Mouse (Mus musculus) neural tube, embryonic 14.5 days (tissue): ENCODE measurements at regions not wholly inside any gene's neighbourhood (a gene's known extent, or its start where the extent isn't known, plus 50 kb on each side); places are given as distances from the start of the nearest gene placed in this dataset.

Experiments
- ATAC-seq: fragments of 200-750 bp; cut with Nextera tagmentation; 2 replicates; pipeline ENCODE4 v1.8.0; 2017; ENCODE audit warnings: low read depth, mild to moderate bottlenecking, moderate TSS enrichment, moderate library complexity
- H3K27ac ChIP-seq: fragments of 300-500 bp; sonication (generic); 2 replicates; pipeline ENCODE4 v1.5.1; 2014; ENCODE audit warnings: low read depth, mild to moderate bottlenecking, control low read depth, low read length, moderate library complexity, mixed read lengths
- H3K27me3 ChIP-seq: fragments of 300-500 bp; sonication (generic); 2 replicates; pipeline ENCODE4 v1.6.1; 2014; ENCODE audit warnings: low read length; ENCODE audit not compliant: control insufficient read depth, insufficient read depth
- H3K36me3 ChIP-seq: fragments of 300-500 bp; sonication (generic); 2 replicates; pipeline ENCODE4 v1.6.1; 2014; ENCODE audit warnings: low read length, mixed read lengths; ENCODE audit not compliant: control insufficient read depth, insufficient read depth
- H3K4me1 ChIP-seq: fragments of 300-500 bp; sonication (generic); 2 replicates; pipeline ENCODE4 v1.6.1; 2014; ENCODE audit warnings: low read length; ENCODE audit not compliant: control insufficient read depth, insufficient read depth
- H3K4me2 ChIP-seq: fragments of 300-500 bp; sonication (generic); 2 replicates; pipeline ENCODE4 v1.6.1; 2014; ENCODE audit warnings: mild to moderate bottlenecking, low read depth, low read length, control low read depth
- H3K4me3 ChIP-seq: fragments of 300-500 bp; sonication (generic); 2 replicates; pipeline ENCODE4 v1.5.1; 2014; ENCODE audit warnings: low read depth, low read length, control low read depth, mixed read lengths
- H3K9ac ChIP-seq: fragments of 300-500 bp; sonication (generic); replicated peaks from 2 replicates; pipeline ENCODE4 v1.6.1; 2014; ENCODE audit warnings: low read depth, mild to moderate bottlenecking, control low read depth, low read length, mixed read lengths
- H3K9me3 ChIP-seq: fragments of 300-500 bp; sonication (generic); 2 replicates; pipeline ENCODE4 v1.6.1; 2016; ENCODE audit warnings: low read length; ENCODE audit not compliant: control insufficient read depth
- WGBS: fragments of 180-500 bp; shearing (Covaris S2); extraction: QIAGEN DNeasy Blood & Tissue Kit; methylation state at CpG from one replicate; pipeline ENCODE4 v1.1.7; 2014; 5-methylcytosine and 5-hydroxymethylcytosine counted together

DNA sequence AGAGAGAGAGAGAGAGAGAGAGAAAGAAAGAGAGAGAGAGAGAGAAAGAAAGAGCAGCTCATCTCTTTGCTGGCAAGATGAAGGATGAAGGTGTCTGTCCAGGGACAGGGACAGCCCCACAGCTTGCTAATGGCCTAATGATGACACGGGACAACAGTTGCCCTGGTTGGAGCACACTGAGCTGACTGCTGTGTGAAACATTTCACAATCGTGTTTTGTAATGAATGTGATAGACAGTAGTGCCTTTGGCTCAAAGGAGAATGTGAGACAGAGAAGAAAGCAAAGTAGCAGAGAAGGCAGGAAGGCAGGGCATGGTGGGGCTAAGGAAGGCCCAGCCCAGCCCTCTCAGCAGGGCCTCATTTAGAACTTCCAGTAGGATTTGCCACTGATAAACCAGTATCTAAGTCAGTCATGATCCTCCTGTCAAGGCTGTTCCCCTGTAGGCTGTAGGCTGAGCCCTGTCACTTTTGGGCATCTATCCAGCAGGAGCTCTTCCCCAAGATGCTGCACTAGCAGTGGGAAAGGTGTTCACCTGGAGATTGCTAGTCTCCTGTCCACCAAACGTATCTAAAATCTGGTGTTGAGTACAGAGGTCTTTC is 54.2 kb upstream of the Irs2 start:
- Histone ChIP-seq H3K4me2 (no peak overlapping the region), H3K4me3 (no peak overlapping the region), H3K27ac (no peak overlapping the region), H3K9me3 (no peaks in the 10 kb centered on the region), H3K4me1 (no peaks in the 10 kb centered on the region), H3K9ac (no peak overlapping the region), H3K27me3 (no peaks in the 10 kb centered on the region), H3K36me3 (no peaks in the 10 kb centered on the region)
- ATAC-seq: no peak
- WGBS: 59% methylated on average over 3 of the region's 3 CpGs

DNA sequence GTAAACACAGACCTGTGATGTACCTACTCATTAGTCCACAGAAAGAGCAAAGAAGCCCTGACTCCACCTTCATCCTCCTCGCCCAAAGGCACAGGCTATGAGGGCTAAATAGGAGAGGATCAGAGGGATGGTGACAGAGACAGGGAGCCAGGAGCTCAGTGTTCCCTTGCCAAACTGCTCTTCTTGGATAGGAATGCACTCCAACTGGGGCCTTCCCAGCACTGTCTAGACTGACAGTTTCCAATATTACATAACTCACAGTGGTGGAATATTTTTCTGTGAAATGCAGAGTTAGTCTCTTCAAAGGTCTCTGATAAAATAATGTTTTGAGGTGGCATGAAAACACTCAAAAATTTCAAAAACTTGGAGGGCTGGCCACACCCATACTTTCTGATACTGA is 53.5 kb upstream of the Irs2 start:
- Histone ChIP-seq H3K27me3 (no peaks in the 10 kb centered on the region), H3K27ac (no peak overlapping the region), H3K36me3 (no peaks in the 10 kb centered on the region), H3K4me3 (no peak overlapping the region), H3K9ac (no peak overlapping the region), H3K9me3 (no peaks in the 10 kb centered on the region), H3K4me1 (no peaks in the 10 kb centered on the region), H3K4me2 (no peak overlapping the region)
- ATAC-seq: no peak
- WGBS: 68% methylated on average over 1 of the region's 1 CpGs

- Histone ChIP-seq H3K27me3 (no peaks in the 10 kb centered on the region), H3K9me3 (no peaks in the 10 kb centered on the region), H3K4me1 (no peaks in the 10 kb centered on the region), H3K9ac (no peak overlapping the region), H3K27ac (no peak overlapping the region), H3K4me3 (no peak overlapping the region), H3K36me3 (no peaks in the 10 kb centered on the region), H3K4me2 (no peak overlapping the region)
- ATAC-seq: no peak
- WGBS: 28% methylated on average over 3 of the region's 3 CpGs
Observed at GRCm38 (mm10) chr8:11060604-11061003, 52.3 kb upstream of the Irs2 start.

- H3K27me3 ChIP-seq: no peaks in the 10 kb centered on the region
- no peak for ATAC-seq
- no peaks in the 10 kb centered on the region for H3K4me1 ChIP-seq
- WGBS: 94% methylated on average over 3 of the region's 3 CpGs
- H3K4me2 ChIP-seq: no peak overlapping the region
- no peaks in the 10 kb centered on the region for H3K9me3 ChIP-seq
- no peaks in the 10 kb centered on the region for H3K36me3 ChIP-seq
- no peak overlapping the region for H3K4me3 ChIP-seq
- H3K9ac ChIP-seq: no peak overlapping the region
- no peak overlapping the region for H3K27ac ChIP-seq
Observed at GRCm38 (mm10) chr8:11058392-11058791, 50.1 kb upstream of the Irs2 start.
